12 mouse cellular contexts compared by ENCODE assay signal in the genomic region with DNA sequence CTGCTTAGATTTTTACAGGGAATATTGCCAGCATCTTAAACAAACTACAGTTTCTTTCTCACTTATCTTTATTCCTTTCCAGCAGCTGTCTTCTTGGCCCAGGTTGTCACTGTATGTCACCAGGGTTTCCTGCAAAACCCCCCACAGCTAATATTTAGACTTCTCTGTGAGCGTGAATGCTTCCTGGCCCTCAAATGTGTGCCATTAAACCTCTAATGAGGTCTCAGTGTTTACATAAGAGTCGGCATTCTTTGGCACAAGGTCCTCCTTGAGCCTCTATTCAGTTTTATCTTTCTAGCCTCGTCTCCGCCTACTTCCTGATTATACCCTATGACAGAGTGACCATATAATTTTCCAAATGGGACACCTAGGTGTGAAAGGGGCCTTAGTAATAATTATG. TPM values are rescaled to one million over a fixed set of nuclear protein-coding genes. Genes with fewer than 3 reads are reported as not detected.
DNase-seq lines count a peak whose midpoint lies in the region; ATAC-seq lines count a peak whose summit lies in the region.
"Had no signal": no experiment of that assay in that cellular context is flagged by ENCODE, and none has a peak within 500 bp of the region (broad histone marks: within the 10 kb centered on the region; RNA-seq: fewer than 3 reads in every experiment).

No protein-coding gene starts in this region.

- 34% methylated on average over 4 of the region's 4 CpGs for WGBS in heart, embryonic 11.5 days (ENCODE audit: insufficient replicate concordance)
- WGBS in lung, embryonic 16.5 days, result 6% methylated on average over 4 of the region's 4 CpGs
- 20% methylated on average over 4 of the region's 4 CpGs for WGBS in intestine, embryonic 15.5 days
- WGBS in stomach, embryonic 16.5 days, result 19% methylated on average over 4 of the region's 4 CpGs

- no peak overlapping the region for H3K4me3 ChIP-seq in heart, embryonic 11.5 days (ENCODE audit: low read depth, low read length)
- H3K4me3 ChIP-seq in lung, embryonic 16.5 days (ENCODE audit: low read length), result no peak overlapping the region
- no peak overlapping the region for H3K4me3 ChIP-seq in intestine, embryonic 15.5 days (replicated peaks)
- H3K4me3 ChIP-seq in stomach, embryonic 16.5 days (replicated peaks; ENCODE audit: low read length), result no peak overlapping the region
- H3K4me3 ChIP-seq: hindbrain, embryonic 15.5 days; neural tube, embryonic 13.5 days had no signal

- H3K4me1 ChIP-seq in heart, embryonic 11.5 days (ENCODE audit: control insufficient read depth, insufficient read depth, low read length), result peaks cover 18% of the 10 kb centered on the region
- H3K4me1 ChIP-seq in lung, embryonic 16.5 days (replicated peaks; ENCODE audit: control insufficient read depth, insufficient read depth, low read length), result peaks cover 32% of the 10 kb centered on the region
- peaks cover 19% of the 10 kb centered on the region for H3K4me1 ChIP-seq in intestine, embryonic 15.5 days (replicated peaks)
- H3K4me1 ChIP-seq in stomach, embryonic 16.5 days (ENCODE audit: control insufficient read depth, insufficient read depth, low read length), result peaks cover 43% of the 10 kb centered on the region

- ATAC-seq in heart, embryonic 11.5 days (replicated peaks; ENCODE audit: insufficient number of reproducible peaks, low FRiP score, low TSS enrichment), result no peak
- peak; percentile 50 for ATAC-seq in lung, embryonic 16.5 days (ENCODE audit: low read depth)
- ATAC-seq in intestine, embryonic 15.5 days, result peak; percentile 52
- no peak for ATAC-seq in stomach, embryonic 16.5 days (ENCODE audit: insufficient read depth, low FRiP score)

- H3K9ac ChIP-seq in heart, embryonic 11.5 days (ENCODE audit: low read depth, low read length), result no peak overlapping the region
- H3K9ac ChIP-seq in lung, embryonic 16.5 days (ENCODE audit: low read length), result no peak overlapping the region
- H3K9ac ChIP-seq in intestine, embryonic 15.5 days, result no peak overlapping the region
- H3K9ac ChIP-seq in stomach, embryonic 16.5 days (ENCODE audit: low read length), result no peak overlapping the region
- H3K9ac ChIP-seq: hindbrain, embryonic 15.5 days; neural tube, embryonic 13.5 days had no signal

- no peaks in the 10 kb centered on the region for H3K27me3 ChIP-seq in heart, embryonic 11.5 days (ENCODE audit: control insufficient read depth, insufficient read depth, low read length)
- H3K27me3 ChIP-seq in lung, embryonic 16.5 days (ENCODE audit: control insufficient read depth, insufficient read depth, low read depth, low read length), result no peaks in the 10 kb centered on the region
- H3K27me3 ChIP-seq in intestine, embryonic 15.5 days (replicated peaks), result no peaks in the 10 kb centered on the region
- H3K27me3 ChIP-seq in stomach, embryonic 16.5 days (ENCODE audit: control insufficient read depth, insufficient read depth, low read length), result no peaks in the 10 kb centered on the region
- H3K27me3 ChIP-seq: hindbrain, embryonic 15.5 days; neural tube, embryonic 13.5 days had no signal

- H3K4me2 ChIP-seq in heart, embryonic 11.5 days, result peak overlapping the region; percentile 32
- H3K4me2 ChIP-seq in lung, embryonic 16.5 days (ENCODE audit: low read depth, low read length), result peak overlapping the region; percentile 20
- H3K4me2 ChIP-seq in intestine, embryonic 15.5 days (replicated peaks), result no peak overlapping the region
- H3K4me2 ChIP-seq in stomach, embryonic 16.5 days (ENCODE audit: low read depth, low read length), result no peak overlapping the region
- H3K4me2 ChIP-seq: hindbrain, embryonic 15.5 days had no signal

- intact Hi-C loops in heart, postnatal 36 days (cut with DNase I), result no loop called here

- H3K27ac ChIP-seq in heart, embryonic 11.5 days (ENCODE audit: low read depth, low read length), result no peak overlapping the region
- peak overlapping the region; percentile 58 for H3K27ac ChIP-seq in lung, embryonic 16.5 days (ENCODE audit: low read length)
- H3K27ac ChIP-seq in intestine, embryonic 15.5 days, result peak overlapping the region; percentile 44; the same call in 1 of the 2 replicates
- 0 out of 2 replicates have a peak overlapping the region, but pooled peaks have one; percentile 9 for H3K27ac ChIP-seq in stomach, embryonic 16.5 days (ENCODE audit: low read length)
- H3K27ac ChIP-seq: hindbrain, embryonic 15.5 days; neural tube, embryonic 13.5 days had no signal

- DNase-seq in heart, postnatal 36 days, result no peak
- DNase-seq in lung, adult 18-20 months, result no peak
- DNase-seq in layer of hippocampus, postnatal 25 days (ENCODE audit: extremely low spot score in 1 of 2, low spot score in 1 of 2), result no peak
- DNase-seq: cerebellum, adult 11 months; gastrocnemius, postnatal 25 days; thymus, postnatal 4 days had no signal

- no peaks in the 10 kb centered on the region for H3K9me3 ChIP-seq in heart, embryonic 11.5 days (replicated peaks; ENCODE audit: control insufficient read depth, low read length)
- no peaks in the 10 kb centered on the region for H3K9me3 ChIP-seq in lung, embryonic 16.5 days (ENCODE audit: control insufficient read depth, low read length)
- H3K9me3 ChIP-seq in intestine, embryonic 15.5 days, result no peaks in the 10 kb centered on the region
- H3K9me3 ChIP-seq in stomach, embryonic 16.5 days (replicated peaks; ENCODE audit: control insufficient read depth, low read length), result no peaks in the 10 kb centered on the region
- H3K9me3 ChIP-seq: hindbrain, embryonic 15.5 days; neural tube, embryonic 13.5 days had no signal

- H3K36me3 ChIP-seq in heart, embryonic 11.5 days (ENCODE audit: control insufficient read depth, insufficient read depth, low read length), result no peaks in the 10 kb centered on the region
- no peaks in the 10 kb centered on the region for H3K36me3 ChIP-seq in lung, embryonic 16.5 days (ENCODE audit: control insufficient read depth, insufficient read depth, low read length)
- no peaks in the 10 kb centered on the region for H3K36me3 ChIP-seq in intestine, embryonic 15.5 days
- H3K36me3 ChIP-seq in stomach, embryonic 16.5 days (ENCODE audit: control insufficient read depth, insufficient read depth, low read length), result no peaks in the 10 kb centered on the region
- H3K36me3 ChIP-seq: hindbrain, embryonic 15.5 days; neural tube, embryonic 13.5 days had no signal

RNA-seq across cellular contexts. Expression of a gene that starts 4.7 kb away (rescaled TPM):
- 57.6 and 58.8 TPM in 2 replicates for polyA plus RNA-seq in heart, embryonic 11.5 days (2014; fragmentation: Nextera tagmentation; extraction: Ambion mirVana)
- 10 to 100 TPM; 54.7 to 59.1 TPM for total RNA-seq in heart, postnatal 36 days (2021)
- polyA plus RNA-seq in lung, embryonic 16.5 days (2015; fragmentation: Nextera tagmentation; extraction: Ambion mirVana), result 65.1 and 69.4 TPM in 2 replicates
- 40.4 and 49.7 TPM in 2 replicates for polyA plus RNA-seq in intestine, embryonic 15.5 days (2015; fragmentation: Nextera tagmentation; extraction: Ambion mirVana)
- polyA plus RNA-seq in stomach, embryonic 16.5 days (2015; fragmentation: Nextera tagmentation; extraction: Ambion mirVana), result 44.1 and 55.0 TPM in 2 replicates
- 10 to 100 TPM; 70.7 to 78.1 TPM for total RNA-seq in layer of hippocampus, postnatal 25 days (2021)

Comparison
In these comparisons a context has a peak if more than half of its experiments do, and no peak if none do; other contexts are left out.
1. ATAC-seq: peak in lung, embryonic 16.5 days (single experiment) and intestine, embryonic 15.5 days (single experiment); none in heart, embryonic 11.5 days (single experiment) and stomach, embryonic 16.5 days (single experiment).
2. H3K4me2 ChIP-seq: peak in heart, embryonic 11.5 days (single experiment) and lung, embryonic 16.5 days (single experiment); none in intestine, embryonic 15.5 days (single experiment) and stomach, embryonic 16.5 days (single experiment).